Mouse (Mus musculus) forebrain, postnatal 0 days (tissue): ENCODE measurements around the gene Med27. TPM values are rescaled to one million over a fixed set of nuclear protein-coding genes. Genes with fewer than 3 reads are reported as not detected.

Source experiments
- ATAC-seq: fragments of 200-750 bp; cut with Nextera tagmentation; 2 replicates; pipeline ENCODE4 v1.8.0; 2017; ENCODE audit warnings: mild to moderate bottlenecking, moderate library complexity
- DNase-seq: peaks from one replicate; pipeline ENCODE4 v3.0.0-alpha.2; 2015
- H3K27ac ChIP-seq: fragments of 300-500 bp; sonication (generic); 2 replicates; pipeline ENCODE4 v1.5.1; 2014; ENCODE audit warnings: low read depth, mild to moderate bottlenecking, antibody characterized with exemption, low read length, moderate library complexity, mixed read lengths
- H3K27me3 ChIP-seq: fragments of 300-500 bp; sonication (generic); 2 replicates; pipeline ENCODE4 v1.6.1; 2014; ENCODE audit warnings: mild to moderate bottlenecking, low read length, mixed read lengths; ENCODE audit not compliant: insufficient read depth
- H3K36me3 ChIP-seq: fragments of 300-500 bp; sonication (generic); 2 replicates; pipeline ENCODE4 v1.6.1; 2014; ENCODE audit warnings: mild to moderate bottlenecking, moderate library complexity; ENCODE audit not compliant: insufficient read depth
- H3K4me1 ChIP-seq: fragments of 300-500 bp; sonication (generic); 2 replicates; pipeline ENCODE4 v1.6.1; 2014; ENCODE audit warnings: antibody characterized with exemption; ENCODE audit not compliant: insufficient read depth
- H3K4me2 ChIP-seq: fragments of 300-500 bp; sonication (generic); 2 replicates; pipeline ENCODE4 v1.6.1; 2014; ENCODE audit warnings: low read depth, mild to moderate bottlenecking, moderate library complexity
- H3K4me3 ChIP-seq: fragments of 300-500 bp; sonication (generic); 2 replicates; pipeline ENCODE4 v1.5.1; 2014; ENCODE audit warnings: low read depth, low read length, mixed read lengths
- H3K9ac ChIP-seq: fragments of 300-500 bp; sonication (generic); 2 replicates; pipeline ENCODE4 v1.6.1; 2014; ENCODE audit warnings: mild to moderate bottlenecking
- H3K9me3 ChIP-seq: fragments of 300-500 bp; sonication (generic); 2 replicates; pipeline ENCODE4 v1.6.1; 2016; ENCODE audit warnings: low read length
- CTCF ChIP-seq: sonication (generic); IDR thresholded peaks from 2 replicates; pipeline ENCODE4 v1.5.1; 2016; ENCODE audit warnings: antibody characterized with exemption, control low read depth, low read depth
- WGBS: fragments of 180-500 bp; shearing (Covaris S2); extraction: QIAGEN DNeasy Blood & Tissue Kit; methylation state at CpG from one replicate; pipeline ENCODE4 v1.1.7; 2014; 5-methylcytosine and 5-hydroxymethylcytosine counted together
- polyA plus RNA-seq: library from polyadenylated mRNA; unstranded; fragments of >200 nt; fragmentation: Nextera tagmentation; extraction: Ambion mirVana; gene quantifications from 2 replicates; pipeline ENCODE4 v1.2.1, GENCODE M21; 2015
- total RNA-seq: library from RNA; depleted of rRNA; stranded (reverse); fragments of >200 nt; gene quantifications from 2 replicates; pipeline ENCODE4 v1.2.3, GENCODE M21; 2014

Med27 gene
- total and polyA plus RNA-seq, 2 experiments from 2014 or later: 60.1 to 71.2 TPM

GRCm38 (mm10) chr2:29324456-29324855, 22.2 kb upstream of the Med27 start:
- 58% methylated on average over 2 of the region's 2 CpGs for WGBS
- Histone ChIP-seq H3K27me3 (no peaks in the 10 kb centered on the region), H3K36me3 (no peaks in the 10 kb centered on the region), H3K27ac (no peak overlapping the region), H3K9me3 (no peaks in the 10 kb centered on the region), H3K9ac (no peak overlapping the region), H3K4me2 (no peak overlapping the region), H3K4me1 (peaks cover 12% of the 10 kb centered on the region; the same call in 1 of the 2 replicates), H3K4me3 (no peak overlapping the region)
- DNase-seq (peak; percentile 48), ATAC-seq (no peak)
- no peak for TF ChIP-seq CTCF

GRCm38 (mm10) chr2:29330471-29330870, 16.1 kb upstream of the Med27 start:
- Histone ChIP-seq H3K27ac (no peak overlapping the region), H3K27me3 (no peaks in the 10 kb centered on the region), H3K9ac (no peak overlapping the region), H3K9me3 (no peaks in the 10 kb centered on the region), H3K4me1 (no peaks in the 10 kb centered on the region), H3K36me3 (no peaks in the 10 kb centered on the region), H3K4me2 (no peak overlapping the region), H3K4me3 (no peak overlapping the region)
- 90% methylated on average over 1 of the region's 1 CpGs for WGBS
- no peak for TF ChIP-seq CTCF
- DNase-seq (no peak), ATAC-seq (no peak)

- WGBS: 95% methylated on average over 1 of the region's 1 CpGs
- TF ChIP-seq CTCF: no peak
- Histone ChIP-seq H3K36me3 (no peaks in the 10 kb centered on the region), H3K27ac (no peak overlapping the region), H3K9me3 (no peaks in the 10 kb centered on the region), H3K4me1 (no peaks in the 10 kb centered on the region), H3K9ac (no peak overlapping the region), H3K4me3 (no peak overlapping the region), H3K4me2 (no peak overlapping the region), H3K27me3 (no peaks in the 10 kb centered on the region)
- no peak for ATAC-seq
- no peak for DNase-seq
Measured at GRCm38 (mm10) chr2:29338396-29338795, 8.2 kb upstream of the Med27 start.

- Histone ChIP-seq H3K9ac (no peak overlapping the region), H3K27me3 (no peaks in the 10 kb centered on the region), H3K4me1 (no peaks in the 10 kb centered on the region), H3K9me3 (no peaks in the 10 kb centered on the region), H3K4me2 (no peak overlapping the region), H3K27ac (no peak overlapping the region), H3K4me3 (no peak overlapping the region), H3K36me3 (peaks cover 3% of the 10 kb centered on the region; the same call in 1 of the 2 replicates)
- no peak for ATAC-seq
- 39% methylated on average over 9 of the region's 9 CpGs for whole genome bisulfite sequencing
- TF ChIP-seq CTCF: no peak
- DNase-seq: no peak
Measured at GRCm38 (mm10) chr2:29358696-29359375, 12.2 kb downstream of the Med27 start.

GRCm38 (mm10) chr2:29360956-29361355, 14.3 kb downstream of the Med27 start:
- TF ChIP-seq CTCF: no peak
- ATAC-seq (no peak), DNase-seq (no peak)
- Histone ChIP-seq H3K4me1 (no peaks in the 10 kb centered on the region), H3K27me3 (no peaks in the 10 kb centered on the region), H3K9ac (no peak overlapping the region), H3K36me3 (no peaks in the 10 kb centered on the region), H3K27ac (no peak overlapping the region), H3K4me2 (no peak overlapping the region), H3K4me3 (no peak overlapping the region), H3K9me3 (no peaks in the 10 kb centered on the region)
- 84% methylated on average over 3 of the region's 3 CpGs for WGBS

GRCm38 (mm10) chr2:29365000-29365695, 18.5 kb downstream of the Med27 start:
- no peak for DNase-seq
- 90% methylated on average over 8 of the region's 8 CpGs for WGBS
- no peaks in the 10 kb centered on the region for H3K4me1 ChIP-seq
- H3K27me3 ChIP-seq: no peaks in the 10 kb centered on the region
- no peaks in the 10 kb centered on the region for H3K9me3 ChIP-seq
- no peak for TF ChIP-seq CTCF
- H3K36me3 ChIP-seq: no peaks in the 10 kb centered on the region
- no peak overlapping the region for H3K4me2 ChIP-seq
- no peak overlapping the region for H3K4me3 ChIP-seq
- ATAC-seq: no peak
- H3K27ac ChIP-seq: no peak overlapping the region
- H3K9ac ChIP-seq: no peak overlapping the region

GRCm38 (mm10) chr2:29368730-29369129, 22.1 kb downstream of the Med27 start:
- Histone ChIP-seq H3K27me3 (no peaks in the 10 kb centered on the region), H3K9me3 (no peaks in the 10 kb centered on the region), H3K4me1 (no peaks in the 10 kb centered on the region), H3K36me3 (no peaks in the 10 kb centered on the region), H3K4me2 (no peak overlapping the region), H3K27ac (no peak overlapping the region), H3K9ac (no peak overlapping the region), H3K4me3 (no peak overlapping the region)
- DNase-seq (no peak), ATAC-seq (no peak)
- TF ChIP-seq CTCF: no peak
- 42% methylated on average over 5 of the region's 5 CpGs for WGBS
